ENCODE assay signal across 8 mouse cellular contexts in the genomic region with DNA sequence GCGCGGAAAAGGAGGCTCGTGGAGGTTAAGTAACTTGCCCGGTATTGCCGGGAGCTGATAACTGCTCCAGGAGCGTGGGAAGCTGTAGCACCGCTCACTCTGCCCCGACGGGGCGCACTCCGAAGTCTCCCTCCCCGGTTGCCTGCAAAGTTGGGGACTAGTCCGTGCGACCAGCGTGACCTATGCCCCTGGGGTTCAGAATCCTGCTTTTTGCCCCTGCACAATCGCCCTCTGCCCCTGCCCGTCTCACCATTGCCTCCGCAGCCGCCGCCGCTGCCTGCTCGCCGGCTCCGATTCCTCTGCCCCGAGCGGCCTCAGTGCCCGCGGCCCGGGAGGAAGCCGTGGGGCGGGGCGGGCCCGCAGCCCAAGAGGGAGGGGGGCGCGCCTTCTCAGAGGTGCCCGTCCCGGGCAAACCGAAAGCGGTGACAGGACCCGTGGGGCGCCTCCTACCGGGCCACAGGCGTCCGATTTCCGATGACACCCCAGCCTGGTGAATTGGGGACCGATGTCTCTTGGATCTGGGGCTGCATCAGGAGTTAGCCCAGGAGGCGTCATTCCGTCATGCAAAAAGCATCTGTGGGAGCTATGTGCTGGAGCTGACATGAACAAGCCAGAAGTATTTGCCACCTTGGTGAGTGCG. TPM values are rescaled to one million over a fixed set of nuclear protein-coding genes. Genes with fewer than 3 reads are reported as not detected.
DNase-seq lines count a peak whose midpoint lies in the region; ATAC-seq lines count a peak whose summit lies in the region.

Gene Vamp5, minus strand, starts transcription at position 338 of the 640 bp plus-strand sequence.

- peak within 1 kb of the TSS; percentile 54 for H3K4me3 ChIP-seq in forebrain, embryonic 10.5 days

- intact Hi-C loops in heart, postnatal 10 days (cut with DNase I) = no loop called here

- H3K4me1 ChIP-seq in forebrain, embryonic 10.5 days = peaks cover 9% of the 10 kb centered on the region

- no peaks in the 10 kb centered on the region for H3K9me3 ChIP-seq in forebrain, embryonic 10.5 days

- peak within 1 kb of the TSS; percentile 71 for H3K27ac ChIP-seq in forebrain, embryonic 10.5 days

- peaks cover 39% of the 10 kb centered on the region for H3K27me3 ChIP-seq in forebrain, embryonic 10.5 days (ENCODE audit: poor library complexity, severe bottlenecking)

- ATAC-seq in megakaryocyte, adult 5-6 weeks (ENCODE audit: poor library complexity, severe bottlenecking) = peak; percentile 94

- 2% methylated on average over 49 of the region's 49 CpGs for WGBS in forebrain, embryonic 10.5 days

- H3K36me3 ChIP-seq in forebrain, embryonic 10.5 days (replicated peaks) = peaks cover 2% of the 10 kb centered on the region

- peak; percentile 44 for DNase-seq in ES-CJ7 (ENCODE audit: low read depth, low spot score)
- DNase-seq in adrenal gland, postnatal 25 days = peak; percentile 87
- DNase-seq in forebrain, embryonic 10.5 days (ENCODE audit: extremely low spot score, low spot score) = peak; percentile 48
- peak; percentile 88 for DNase-seq in heart, postnatal 10 days
- DNase-seq in kidney, postnatal 36 days = peak; percentile 90 to 94
- DNase-seq in right cerebral cortex, postnatal 25 days = peak; percentile 42
- no peak for DNase-seq in frontal cortex, postnatal 14 days (ENCODE audit: low spot score in 2 of 2)

RNA-seq across cellular contexts. Expression of gene Vamp5, which starts in this region (rescaled TPM):
- total RNA-seq in adrenal gland, postnatal 25 days (2021) = 35.2 and 51.8 TPM in 2 replicates
- 12.6 and 13.0 TPM in 2 replicates for polyA plus RNA-seq in forebrain, embryonic 10.5 days (2016; fragmentation: Nextera tagmentation; extraction: Ambion mirVana)
- 10 to 100 TPM; 46.5 to 57.8 TPM for total RNA-seq in heart, postnatal 10 days (2021)
- 15.4 and 20.0 TPM in 2 replicates for total RNA-seq in megakaryocyte, adult 5-6 weeks (2015)
- 6.5 and 12.4 TPM in 2 replicates for total RNA-seq in megakaryocyte, adult 5-6 weeks (2017)

Comparison
In these comparisons a context has a peak if more than half of its experiments do, and no peak if none do; other contexts are left out.
1. DNase-seq: peak in ES-CJ7 (single experiment), adrenal gland, postnatal 25 days (single experiment), forebrain, embryonic 10.5 days (single experiment), heart, postnatal 10 days (2 of 2), kidney, postnatal 36 days (2 of 2) and right cerebral cortex, postnatal 25 days (single experiment); none in frontal cortex, postnatal 14 days (0 of 2).